Mouse (Mus musculus) layer of hippocampus, postnatal 10 days (tissue): ENCODE data around the gene Klf3. TPM values are rescaled to one million over a fixed set of nuclear protein-coding genes. Genes with fewer than 3 reads are reported as not detected.
"Not testable (repeated sequence)": the region's sequence is repeated elsewhere in the genome, so short reads cannot be mapped to it uniquely, and the experiment has no call there.

Experiments
- DNase-seq, 2 experiments: peaks; one replicate each; pipeline ENCODE4 v3.0.0; 2021; ENCODE audit warnings: low spot score in 2 of 2
- total RNA-seq, 2 experiments: library from RNA; stranded (reverse); gene quantifications; 2 replicates each; pipeline ENCODE4 v1.2.3; 2021

Gene Klf3
- total RNA-seq, 2 experiments from 2014 or later, result 41.9 to 42.9 TPM

- DNase-seq, result no peak
Observed at GRCm38 (mm10) chr5:64877235-64878026, 74.2 kb downstream of the Klf3 start.

- DNase-seq, result peak in 1 of 2 experiments; percentile 58
Observed at GRCm38 (mm10) chr5:64878027-64878425, 74.8 kb downstream of the Klf3 start.

GRCm38 (mm10) chr5:64878526-64878925 is 75.3 kb downstream of the Klf3 start:
- no peak for DNase-seq

- DNase-seq, result no peak
Observed at GRCm38 (mm10) chr5:64879241-64879640, 76.1 kb downstream of the Klf3 start.

GRCm38 (mm10) chr5:64881559-64881958 is 78.4 kb downstream of the Klf3 start:
- not testable (repeated sequence) for DNase-seq

GRCm38 (mm10) chr5:64881976-64882375 is 78.8 kb downstream of the Klf3 start:
- DNase-seq, result not testable (repeated sequence)

Other genes starting within 250 kb of the Klf3 start
- gene Tlr1, start 130.2 kb downstream of the Klf3 start, total RNA-seq, result under 1 TPM; 0.54 to 0.57 TPM
- 1 to 10 TPM; 1.3 to 1.4 TPM for gene Tlr6, start 156.7 kb downstream of the Klf3 start, total RNA-seq
- 1 to 10 TPM; 5.3 to 5.8 TPM for gene Fam114a1, start 166.7 kb downstream of the Klf3 start, total RNA-seq